Mouse (Mus musculus): Measurements from ENCODE around the gene Taar7b.

Gene Taar7b

GRCm38 (mm10) chr10:23999639-24000038, at the start of gene Taar7b:
TSS of gene Taar7b (plus strand) at chr10:23999939.
- no peak for DNase-seq (ENCODE audit: low spot score)

- no peak for DNase-seq (ENCODE audit: low spot score)
Observed at GRCm38 (mm10) chr10:23951714-23952113, 48.0 kb upstream of the Taar7b start.

GRCm38 (mm10) chr10:23959071-23959470, 40.7 kb upstream of the Taar7b start:
- DNase-seq (ENCODE audit: low spot score): peak; percentile 16

GRCm38 (mm10) chr10:23960444-23960915, 39.3 kb upstream of the Taar7b start, which contains the start of gene Taar4:
TSS of gene Taar4 (plus strand) at chr10:23960494.
- DNase-seq (ENCODE audit: low spot score): no peak

GRCm38 (mm10) chr10:23963444-23963843, 36.3 kb upstream of the Taar7b start:
- DNase-seq (ENCODE audit: low spot score): no peak

- DNase-seq (ENCODE audit: low spot score): no peak
Observed at GRCm38 (mm10) chr10:23964921-23965610, 34.7 kb upstream of the Taar7b start.

- DNase-seq (ENCODE audit: low spot score): no peak
Observed at GRCm38 (mm10) chr10:23970656-23971165, 29.0 kb upstream of the Taar7b start, which contains the start of gene Taar5. TSS of gene Taar5 (plus strand) at chr10:23970706.

- no peak for DNase-seq (ENCODE audit: low spot score)
Observed at GRCm38 (mm10) chr10:23971256-23971655, 28.5 kb upstream of the Taar7b start.

GRCm38 (mm10) chr10:23977958-23978357, 21.8 kb upstream of the Taar7b start:
- no peak for DNase-seq (ENCODE audit: low spot score)

GRCm38 (mm10) chr10:23978901-23979705, 20.6 kb upstream of the Taar7b start:
- DNase-seq (ENCODE audit: low spot score): peak; percentile 61

GRCm38 (mm10) chr10:23985546-23985945, 14.2 kb upstream of the Taar7b start, which contains the start of gene Taar6:
TSS of gene Taar6 (minus strand) at chr10:23985646.
- DNase-seq (ENCODE audit: low spot score): no peak

GRCm38 (mm10) chr10:23986419-23986818, 13.3 kb upstream of the Taar7b start:
- no peak for DNase-seq (ENCODE audit: low spot score)

GRCm38 (mm10) chr10:23993381-23993780, 6.4 kb upstream of the Taar7b start, which contains the start of gene Taar7a:
TSS of gene Taar7a (minus strand) at chr10:23993481.
- DNase-seq (ENCODE audit: low spot score): no peak

GRCm38 (mm10) chr10:24006442-24006841, 6.7 kb downstream of the Taar7b start:
- DNase-seq (ENCODE audit: low spot score): no peak

GRCm38 (mm10) chr10:24007034-24007433, 7.3 kb downstream of the Taar7b start:
- no peak for DNase-seq (ENCODE audit: low spot score)

GRCm38 (mm10) chr10:24008143-24008542, 8.4 kb downstream of the Taar7b start:
- DNase-seq (ENCODE audit: low spot score): no peak

- DNase-seq (ENCODE audit: low spot score): no peak
Observed at GRCm38 (mm10) chr10:24026922-24027321, 27.2 kb downstream of the Taar7b start, which contains the start of gene Taar7d. TSS of gene Taar7d (plus strand) at chr10:24027222.

- no peak for DNase-seq (ENCODE audit: low spot score)
Observed at GRCm38 (mm10) chr10:24031347-24031746, 31.6 kb downstream of the Taar7b start.

GRCm38 (mm10) chr10:24037314-24037713, 37.6 kb downstream of the Taar7b start, which contains the start of gene Taar7e:
TSS of gene Taar7e (plus strand) at chr10:24037614.
- DNase-seq (ENCODE audit: low spot score): no peak

- DNase-seq (ENCODE audit: low spot score): no peak
Observed at GRCm38 (mm10) chr10:24040120-24040869, 40.6 kb downstream of the Taar7b start.

GRCm38 (mm10) chr10:24049210-24049609, 49.5 kb downstream of the Taar7b start, which contains the start of gene Taar7f:
TSS of gene Taar7f (plus strand) at chr10:24049510.
- no peak for DNase-seq (ENCODE audit: low spot score)

Measured in lung, postnatal 25 days (tissue).